Mouse (Mus musculus) left cerebral cortex, adult 8-10 months (tissue): ENCODE data around the gene As3mt. TPM values are rescaled to one million over a fixed set of nuclear protein-coding genes. Genes with fewer than 3 reads are reported as not detected.
A peak's percentile ranks its signal among the peaks of the same experiment; 100 is the strongest.
"Not testable (repeated sequence)": the region's sequence is repeated elsewhere in the genome, so short reads cannot be mapped to it uniquely, and the experiment has no call there.

Source experiments
- DNase-seq, 2 experiments: peaks; one replicate each; pipeline ENCODE4 v3.0.0; 2022; ENCODE audit warnings: low spot score in 2 of 2
- total RNA-seq, 4 experiments: library from RNA; stranded (reverse); gene quantifications; 2 replicates each; pipeline ENCODE4 v1.2.4; 2022

Gene As3mt
- total RNA-seq, 4 experiments from 2014 or later, result 31.3 to 38.3 (median 35.0) TPM

DNA sequence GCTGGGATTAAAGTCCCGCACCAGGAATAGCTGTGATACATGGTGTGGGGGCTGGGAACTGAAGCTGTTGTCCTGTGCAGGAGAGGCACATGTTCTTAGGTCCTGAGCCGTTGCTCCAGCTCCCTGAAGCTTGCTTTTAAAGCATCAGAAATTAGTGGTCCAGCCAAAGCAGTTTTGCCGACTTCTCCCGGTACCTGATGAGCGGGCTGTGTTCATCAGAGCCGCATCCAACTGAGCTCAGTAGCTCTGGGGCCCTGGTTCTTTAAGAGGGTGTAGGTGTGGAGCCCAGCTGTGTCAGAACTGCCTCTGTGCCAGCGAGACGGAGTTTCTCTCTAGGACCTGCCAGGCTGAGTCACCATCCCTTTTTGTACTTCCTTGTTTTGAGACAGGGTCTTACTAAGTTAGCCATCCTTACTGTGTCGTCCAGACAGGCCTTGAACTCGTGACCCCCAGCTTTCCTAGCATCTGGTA, 8.2 kb upstream of the As3mt start:
- no peak for DNase-seq

DNA sequence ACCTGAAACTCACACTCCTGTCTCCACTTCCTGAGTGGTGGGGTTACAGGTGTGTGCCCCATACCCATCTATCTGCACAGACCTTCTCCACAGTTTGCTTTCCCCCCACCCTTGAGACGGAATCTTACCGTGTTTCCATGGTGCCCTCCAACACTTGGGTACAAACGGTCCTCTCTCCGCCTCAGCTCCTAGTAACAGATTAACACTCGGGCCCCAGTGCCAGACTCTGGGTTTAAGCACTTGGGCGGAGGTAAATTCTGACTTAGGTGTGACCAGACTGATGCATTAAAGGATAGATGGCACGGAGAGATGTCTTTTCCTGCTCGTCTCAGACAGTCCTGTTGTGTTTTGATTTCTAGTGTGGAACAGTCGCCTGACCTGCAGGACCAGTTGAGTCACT, 6.1 kb upstream of the As3mt start:
- DNase-seq, result no peak

DNA sequence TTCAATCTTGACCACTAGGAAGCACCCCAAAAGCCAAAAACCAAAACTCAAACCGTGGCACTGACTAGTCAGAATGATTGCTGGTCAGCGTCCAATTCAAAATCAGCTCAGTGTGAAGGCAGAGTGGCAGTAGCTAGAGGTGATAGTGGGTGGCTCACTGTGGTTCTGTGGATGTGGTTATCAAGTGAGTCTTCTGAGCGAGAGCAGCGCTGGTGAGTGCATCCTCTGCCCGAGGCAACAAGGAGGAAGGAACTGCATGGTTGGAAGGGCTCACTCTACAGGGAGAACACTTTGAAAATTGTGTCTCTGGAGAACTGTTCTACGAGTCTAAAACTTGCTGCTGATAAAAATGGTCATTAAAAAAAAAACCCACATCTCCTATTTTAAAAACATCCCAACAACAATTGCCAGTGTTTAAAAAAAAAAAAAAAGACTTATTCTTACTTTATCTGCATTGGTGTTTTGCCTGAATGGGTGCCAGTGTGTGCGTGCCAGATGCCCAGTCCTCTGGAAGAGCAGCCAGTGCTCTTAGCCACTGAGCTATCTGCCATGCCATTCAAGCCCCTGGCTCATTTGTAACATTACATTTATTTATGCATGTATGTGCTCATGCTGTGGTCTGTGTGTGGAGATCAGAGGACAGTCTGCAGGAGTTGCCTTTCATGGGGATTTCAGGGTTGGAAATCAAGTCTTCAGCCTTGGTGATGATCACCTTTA, 1.3 kb upstream of the As3mt start:
- no peak for DNase-seq

DNA sequence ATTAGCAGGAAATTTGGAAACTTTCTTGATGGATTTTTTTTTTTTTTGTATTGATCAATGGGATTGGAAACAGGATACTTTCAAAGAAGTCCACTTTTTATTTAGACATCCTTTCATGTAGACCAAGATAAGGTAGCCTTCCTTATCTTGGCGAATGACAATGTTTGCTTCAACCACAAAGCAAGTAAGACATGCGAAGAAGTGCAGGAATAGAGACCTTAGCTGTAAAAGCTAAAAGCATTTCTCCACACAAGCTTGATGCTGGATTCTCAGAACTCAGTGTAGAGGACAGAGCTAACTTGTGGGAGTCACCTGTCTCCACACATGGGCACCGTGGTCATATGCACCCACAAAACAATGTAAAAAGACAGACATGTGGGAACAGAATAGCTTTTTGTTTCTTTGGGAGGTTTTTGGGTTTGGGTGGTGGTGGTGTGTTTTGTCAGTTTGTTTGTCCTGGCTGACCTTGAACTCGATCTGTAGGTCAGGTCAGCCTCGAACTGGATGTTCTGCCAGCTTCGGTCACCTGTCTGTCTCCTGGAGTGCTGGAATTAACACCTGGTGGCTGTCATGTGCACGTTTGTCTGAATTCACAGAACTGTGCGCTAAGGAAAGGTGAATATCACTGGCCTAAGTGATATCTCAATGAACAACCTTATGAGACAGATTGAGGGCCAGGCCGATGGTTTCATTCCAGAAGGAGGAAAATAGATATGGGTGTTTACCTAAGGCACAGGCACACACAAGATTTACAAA, 540 bp upstream of the As3mt start:
- DNase-seq, result no peak

DNA sequence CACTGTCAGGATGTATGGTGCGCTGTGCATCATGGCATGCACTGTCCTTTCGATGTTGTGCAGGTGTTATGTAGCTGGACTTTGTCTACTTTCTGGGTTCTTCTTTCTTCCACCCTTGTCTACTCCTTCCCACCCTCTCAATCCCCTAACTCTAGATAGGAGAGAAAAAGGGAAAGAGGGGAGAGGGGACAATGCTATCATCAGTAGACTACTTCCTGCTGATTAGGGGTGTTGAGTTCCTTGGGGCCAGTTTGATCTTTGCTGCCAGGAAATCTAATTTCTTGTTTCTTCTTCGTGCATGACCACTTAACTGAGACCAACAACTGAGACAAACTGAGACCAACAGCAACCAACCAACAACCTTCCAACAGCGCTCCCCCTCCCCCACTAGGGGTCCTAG, 3.4 kb downstream of the As3mt start:
- no peak for DNase-seq

DNA sequence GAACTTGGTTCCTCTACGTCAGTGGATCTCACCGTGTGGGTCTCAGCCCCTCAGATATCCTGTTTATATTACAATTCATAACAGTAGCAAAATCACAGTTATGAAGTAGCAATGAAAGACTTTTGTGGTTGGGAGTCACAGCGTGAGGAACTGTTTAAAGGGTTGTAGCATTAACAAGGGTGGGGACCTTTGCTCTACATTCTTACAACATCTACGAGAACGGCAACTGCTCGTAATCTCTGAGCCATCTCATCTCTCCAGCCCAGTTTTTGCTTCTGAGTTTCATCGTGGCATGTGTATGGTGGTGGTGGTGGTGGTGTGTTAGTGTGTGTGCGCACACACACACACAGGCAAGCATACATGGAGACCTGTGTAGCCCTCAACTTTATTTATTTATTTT, 7.0 kb downstream of the As3mt start:
- DNase-seq, result no peak

DNA sequence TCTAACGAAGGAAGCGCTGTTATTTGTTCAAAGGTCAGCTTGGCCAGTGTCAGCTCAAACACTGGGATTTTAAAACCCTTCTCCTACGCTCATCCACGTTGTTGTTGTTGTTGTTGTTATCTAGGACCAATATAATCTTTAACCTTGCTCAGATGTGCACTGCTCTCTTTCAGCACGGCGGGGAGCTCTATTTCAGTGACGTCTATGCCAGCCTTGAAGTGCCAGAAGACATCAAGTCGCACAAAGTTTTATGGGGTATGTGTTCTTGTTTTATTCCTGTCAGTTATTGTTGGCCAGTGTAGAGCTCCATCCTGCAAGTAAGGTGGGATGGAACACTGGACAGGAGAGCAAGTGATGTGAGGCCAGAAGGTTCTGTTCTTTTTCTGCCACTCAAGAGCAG, 7.8 kb downstream of the As3mt start:
- DNase-seq, result no peak

DNA sequence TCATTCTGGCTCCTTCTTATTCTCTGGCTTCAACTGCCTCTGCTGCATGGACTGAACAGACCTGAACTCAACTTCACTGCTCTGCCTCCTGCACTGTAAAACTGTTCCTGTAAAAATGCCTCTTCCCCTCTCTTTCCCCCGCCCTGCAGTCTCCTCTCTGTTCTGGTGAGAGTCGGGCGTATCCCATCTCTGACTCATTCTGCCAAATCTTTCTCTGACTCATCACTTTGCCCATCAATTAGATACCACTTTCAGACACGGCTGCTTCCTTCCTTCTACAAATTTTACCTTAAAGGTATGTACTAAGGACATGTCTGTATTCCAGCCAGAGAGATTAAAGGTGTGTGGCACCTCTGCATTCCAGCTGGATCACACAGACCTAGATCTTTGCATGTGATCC, 10.9 kb downstream of the As3mt start:
- no peak for DNase-seq

DNA sequence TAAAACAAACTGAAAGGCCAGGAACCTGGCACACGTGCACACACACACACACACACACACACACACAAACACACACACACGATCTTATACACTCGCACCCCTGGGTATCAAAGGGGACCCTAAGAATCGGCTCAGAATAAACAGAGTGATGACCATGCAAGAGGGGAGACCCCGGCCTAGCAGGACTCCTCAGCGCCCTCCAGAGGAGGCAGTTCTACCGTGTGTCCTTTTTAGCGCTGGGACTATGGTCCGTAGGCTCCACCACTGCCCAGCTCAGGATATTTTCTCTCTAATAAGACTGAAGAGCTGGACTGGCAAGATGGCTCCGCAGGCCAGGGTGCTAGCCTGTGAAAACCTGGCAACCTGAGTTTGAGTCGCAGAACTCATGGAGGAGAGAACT, 17.2 kb downstream of the As3mt start:
- no peak for DNase-seq

DNA sequence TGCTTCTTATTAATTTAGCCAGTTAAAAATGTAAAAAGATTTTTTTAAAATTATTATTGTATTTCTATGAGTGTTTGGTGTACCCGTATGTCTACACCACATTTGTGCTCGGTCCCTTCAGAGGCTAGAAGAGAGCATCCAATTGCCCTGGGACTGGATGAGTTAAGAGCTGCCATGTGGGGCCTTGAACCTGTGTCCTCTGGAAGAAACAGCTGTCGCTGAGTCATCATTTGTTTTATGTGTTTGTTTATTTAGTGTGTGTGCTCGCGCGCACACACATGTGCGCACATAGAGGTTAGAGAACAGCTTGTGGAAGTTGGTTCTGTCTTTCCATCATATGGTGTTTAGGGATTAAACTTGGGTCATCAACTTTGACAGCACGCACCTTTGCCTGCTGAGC, 18.9 kb downstream of the As3mt start:
- no peak for DNase-seq

DNA sequence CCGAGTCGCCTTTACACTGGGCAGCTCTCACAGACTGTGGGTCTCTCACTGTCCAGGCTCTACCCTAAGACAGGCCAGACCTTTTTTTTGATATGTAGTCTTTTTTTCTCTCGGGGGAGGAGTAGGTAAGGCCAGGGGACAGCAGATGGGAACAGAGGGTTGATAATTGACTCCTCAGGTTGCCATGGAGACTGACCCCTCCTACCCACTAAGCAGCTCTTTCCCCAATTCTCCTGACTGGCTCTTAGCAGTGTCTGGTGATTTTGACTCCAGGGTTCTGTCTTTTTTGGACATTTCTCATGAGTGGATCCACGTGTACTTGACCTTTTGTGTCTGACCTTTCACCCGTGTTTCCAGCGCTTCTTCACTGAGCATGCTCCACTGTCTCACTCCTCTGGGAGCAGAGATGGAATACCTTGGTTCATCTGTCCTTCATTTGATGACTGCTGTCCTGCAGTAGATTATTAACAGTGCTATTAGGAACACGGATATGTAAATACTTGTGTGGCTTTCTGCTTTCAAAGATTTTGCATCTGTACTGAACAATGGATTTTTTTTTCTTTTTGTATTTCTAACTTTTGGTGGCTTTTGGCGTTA, 20.0 kb downstream of the As3mt start:
- DNase-seq, result no peak

DNA sequence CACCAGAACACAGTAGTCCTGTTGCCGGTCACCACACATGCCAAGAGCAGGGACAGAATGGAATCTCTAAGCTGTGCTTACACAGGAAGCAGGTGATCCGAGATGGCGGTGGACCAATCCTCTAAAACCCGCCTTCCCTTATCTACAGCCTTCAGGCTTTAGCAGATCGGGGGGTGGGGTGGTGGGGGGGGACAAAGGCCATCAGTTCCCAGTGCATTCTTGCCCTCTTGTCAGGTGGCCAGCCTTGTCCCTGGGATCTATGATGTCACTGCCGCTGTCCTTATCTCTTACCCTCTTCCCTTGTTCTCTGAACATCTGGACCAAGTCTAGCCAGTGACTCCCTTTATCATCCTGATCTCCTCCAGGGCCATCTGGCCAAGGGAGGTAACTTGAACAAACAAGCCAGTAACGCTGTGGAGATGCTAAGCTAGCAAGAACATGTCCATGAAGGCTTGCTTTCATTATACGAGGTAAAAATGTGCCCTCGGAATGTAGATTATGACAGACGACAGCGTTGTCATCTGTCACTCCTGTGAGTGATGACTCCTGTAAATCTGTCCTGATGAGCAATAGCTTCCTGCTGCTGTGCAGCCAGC, 20.8 kb downstream of the As3mt start:
- no peak for DNase-seq

DNA sequence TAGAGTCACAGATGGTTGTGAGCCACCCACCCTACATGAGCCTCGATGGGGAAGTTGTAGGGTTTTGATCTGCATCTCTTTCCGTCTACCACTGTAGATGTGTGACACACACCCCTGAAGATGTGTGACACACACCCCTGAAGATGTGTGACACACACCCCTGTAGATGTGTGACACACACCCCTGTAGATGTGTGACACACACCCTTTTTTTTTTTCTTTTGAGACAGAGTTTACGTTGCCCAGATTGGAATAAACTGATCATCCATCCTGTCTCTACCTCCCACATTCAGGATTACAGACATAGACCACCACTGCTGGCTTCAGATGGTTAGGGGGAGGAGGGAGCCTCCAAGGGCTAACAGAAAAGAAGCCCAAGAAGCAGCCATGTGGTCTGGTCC, 21.7 kb downstream of the As3mt start:
- DNase-seq, result no peak

DNA sequence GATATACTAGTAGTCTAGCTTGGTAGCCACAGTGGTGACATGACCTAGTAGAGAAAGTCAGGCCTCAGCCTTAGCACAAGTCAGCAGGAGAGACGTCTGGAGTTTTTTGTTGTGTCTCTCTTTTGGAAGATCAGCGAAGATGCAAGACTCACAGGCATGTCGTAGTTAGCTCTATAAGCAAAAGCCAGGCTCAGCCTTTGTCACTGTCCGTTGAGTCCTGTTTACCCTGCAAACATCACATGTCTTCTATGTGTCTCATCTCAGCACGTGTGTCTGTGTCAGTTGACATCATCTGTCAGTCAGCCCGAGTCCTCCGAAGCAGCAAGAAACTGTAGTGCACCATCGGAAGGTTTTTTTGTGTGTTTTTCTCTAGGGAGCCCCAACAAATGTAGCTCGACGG, 24.1 kb downstream of the As3mt start:
- no peak for DNase-seq

DNA sequence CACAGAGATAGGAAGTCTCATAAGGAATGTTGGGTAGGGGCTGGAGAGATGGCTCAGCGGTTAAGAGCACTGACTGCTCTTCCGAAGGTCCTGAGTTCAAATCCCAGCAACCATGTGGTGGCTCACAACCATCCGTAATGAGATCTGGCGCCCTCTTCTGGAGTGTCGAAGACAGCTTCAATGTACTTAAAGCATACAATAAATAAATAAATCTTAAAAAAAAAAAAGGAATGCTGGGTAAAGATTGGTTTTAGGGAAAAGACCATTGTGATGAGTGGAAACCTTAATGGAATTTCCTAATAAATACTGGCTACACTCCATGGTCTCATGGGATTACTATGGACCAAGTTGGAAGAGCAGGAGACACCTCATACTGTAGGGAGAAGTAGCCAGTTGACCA, 25.4 kb downstream of the As3mt start:
- not testable (repeated sequence) for DNase-seq

DNA sequence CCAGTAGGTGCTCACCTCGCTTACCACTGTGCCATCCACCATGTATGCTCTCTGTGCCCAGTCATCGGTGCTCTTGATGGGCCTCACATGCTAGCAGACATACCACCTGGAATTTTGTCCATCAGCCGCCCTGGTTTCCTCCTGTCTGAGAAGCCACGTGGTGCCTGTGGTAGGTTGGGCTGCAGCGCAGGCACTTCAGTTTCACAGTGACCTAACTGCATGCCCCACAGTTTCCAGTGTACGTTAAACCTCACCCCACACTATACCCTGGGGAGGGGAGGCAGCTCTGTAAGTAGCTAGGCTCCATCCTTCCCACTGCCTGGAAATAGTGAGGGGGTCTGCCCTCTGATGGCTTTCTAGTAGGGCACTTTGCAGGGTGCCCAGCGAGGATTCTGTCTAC, 26.4 kb downstream of the As3mt start:
- DNase-seq, result no peak

DNA sequence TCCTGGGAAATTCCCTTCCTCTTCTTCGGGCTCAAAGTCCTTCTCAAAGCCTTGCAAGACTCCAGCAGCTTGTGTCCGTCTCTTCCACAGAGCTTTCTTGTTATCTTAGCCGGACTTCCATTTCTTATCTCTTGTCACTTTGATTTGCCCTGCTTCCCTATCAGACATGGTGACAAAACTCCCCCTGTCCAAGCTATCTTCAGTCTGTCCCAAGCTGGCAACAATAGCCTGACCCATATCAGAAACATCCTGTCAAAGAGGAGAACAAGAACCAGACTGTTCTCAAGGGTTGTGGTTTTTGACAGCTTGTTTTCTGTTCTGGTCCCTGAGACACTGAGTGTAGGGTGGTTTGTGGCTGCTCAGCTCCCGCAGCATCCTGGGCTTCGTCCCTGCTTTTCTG, 28.0 kb downstream of the As3mt start:
- DNase-seq, result no peak

DNA sequence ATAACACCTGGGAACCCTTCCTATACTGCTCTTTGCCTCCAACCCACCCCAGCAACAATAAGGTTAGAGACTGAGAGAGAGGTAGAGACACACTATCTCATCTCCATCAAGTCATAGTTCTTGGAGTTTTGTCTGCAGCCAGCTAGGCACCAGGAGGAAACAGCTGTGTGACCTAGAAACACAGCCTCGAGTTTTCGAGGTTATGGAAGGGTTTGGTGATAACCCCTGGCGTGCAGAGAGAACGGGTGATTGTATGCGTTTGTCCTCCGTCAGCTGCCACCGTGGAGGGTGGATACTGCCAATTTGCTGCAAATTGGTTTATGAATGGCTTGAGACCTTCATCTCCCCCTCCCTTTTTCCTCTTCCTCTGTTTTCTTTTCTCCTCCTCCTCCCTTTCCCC, 29.8 kb downstream of the As3mt start:
- no peak for DNase-seq

DNA sequence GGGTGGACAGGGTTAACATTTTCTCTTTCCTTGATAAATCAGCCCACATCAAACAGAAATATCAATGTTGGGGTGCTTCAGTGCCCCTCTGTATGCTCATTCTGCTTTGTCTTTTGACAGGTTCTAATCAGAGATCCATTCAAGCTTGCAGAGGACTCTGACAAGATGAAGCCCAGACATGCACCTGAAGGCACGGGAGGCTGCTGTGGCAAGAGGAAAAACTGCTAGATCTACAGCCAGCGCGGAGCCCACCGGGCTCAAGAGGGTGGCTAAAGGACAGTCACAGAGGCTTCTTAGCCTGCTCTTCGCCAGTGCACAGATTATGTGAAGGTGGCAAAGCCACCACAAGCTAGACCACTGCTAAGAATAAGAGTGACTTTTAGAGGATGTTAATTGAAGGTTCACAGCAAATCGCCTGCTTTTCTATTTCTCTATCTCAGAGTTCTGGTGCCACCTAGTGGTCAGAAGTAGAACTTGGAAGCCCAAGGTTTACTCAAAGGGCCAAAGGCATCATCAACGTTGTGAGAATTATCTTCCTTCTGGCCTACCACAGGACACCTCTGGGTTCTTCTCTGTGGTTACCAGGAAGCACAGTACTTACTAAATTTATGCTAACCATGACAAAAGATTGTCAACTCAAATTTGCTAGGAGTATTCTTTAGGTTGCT, 33.2 kb downstream of the As3mt start:
- peak in 1 of 2 experiments; percentile 21 for DNase-seq

DNA sequence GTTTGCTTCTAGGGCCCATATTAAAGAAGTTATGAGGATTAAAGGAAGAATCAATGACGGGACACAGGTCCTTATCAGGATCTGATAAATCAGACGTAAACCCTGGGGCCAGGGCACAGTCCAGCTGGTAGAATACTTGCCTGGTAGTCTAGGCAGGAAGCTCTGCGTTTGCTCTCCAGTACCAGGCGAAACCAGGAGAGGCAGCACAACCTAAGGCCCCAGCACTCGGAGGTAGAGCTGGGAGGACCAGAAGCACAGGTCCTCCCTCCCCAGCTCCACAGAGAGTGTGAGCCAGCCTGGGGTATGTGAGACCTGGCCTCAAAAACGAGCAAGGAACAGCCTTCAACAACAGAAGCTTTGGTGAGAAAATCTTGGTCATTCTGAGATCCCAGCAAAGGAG, 34.3 kb downstream of the As3mt start:
- DNase-seq, result no peak

DNA sequence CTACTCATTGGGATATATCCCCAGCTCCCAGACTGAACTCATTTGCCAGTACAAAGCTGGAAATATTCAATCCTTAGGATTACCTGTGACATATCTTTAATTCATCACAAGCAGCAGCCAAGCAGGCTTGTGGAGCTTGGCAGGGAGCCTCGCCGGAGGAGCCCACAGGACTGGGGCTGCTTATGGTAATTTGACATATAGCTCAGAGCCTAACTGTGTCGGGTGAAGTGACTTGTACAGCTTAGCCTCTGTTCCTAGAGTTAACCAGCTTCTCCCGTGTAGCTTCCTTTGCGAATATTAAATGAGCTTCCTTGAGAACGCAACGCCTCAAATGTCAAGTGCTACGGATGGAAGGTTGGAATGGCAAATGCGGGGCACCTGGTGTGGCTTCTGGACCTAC, 37.4 kb downstream of the As3mt start:
- no peak for DNase-seq

DNA sequence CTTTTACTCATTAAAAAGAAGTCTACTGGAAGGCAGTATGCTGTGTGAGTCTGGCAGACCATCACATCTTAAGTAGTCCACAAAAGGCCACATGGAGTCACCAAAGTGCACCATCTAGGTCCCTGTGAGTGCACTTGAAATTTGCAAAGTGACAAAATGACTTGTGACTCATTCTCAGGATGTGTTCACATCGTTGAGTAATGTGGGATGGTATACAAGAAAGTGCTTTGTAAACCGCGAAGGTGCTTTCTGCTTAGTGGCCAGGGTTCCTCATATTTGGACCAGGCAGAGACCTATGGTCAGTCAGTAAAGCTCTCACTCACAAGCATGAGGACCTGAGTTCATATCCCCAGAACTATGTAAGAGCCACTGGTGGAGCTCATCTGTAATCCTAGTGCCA, 40.5 kb downstream of the As3mt start:
- no peak for DNase-seq
